Mouse (Mus musculus) kidney, embryonic 14.5 days (tissue): ENCODE results near the gene Lrig1. TPM values are rescaled to one million over a fixed set of nuclear protein-coding genes. Genes with fewer than 3 reads are reported as not detected.

Source experiments
- ATAC-seq: fragments of 200-750 bp; cut with Nextera tagmentation; 2 replicates; pipeline ENCODE4 v1.8.0; 2017; ENCODE audit warnings: moderate number of reproducible peaks, mild to moderate bottlenecking, moderate TSS enrichment, moderate library complexity; ENCODE audit not compliant: low FRiP score, low TSS enrichment
- H3K27ac ChIP-seq: fragments of 300-500 bp; sonication (generic); 2 replicates; pipeline ENCODE4 v1.5.1; 2014; ENCODE audit warnings: low read depth, mild to moderate bottlenecking, low read length, moderate library complexity, mixed read lengths
- H3K27me3 ChIP-seq: fragments of 300-500 bp; sonication (generic); 2 replicates; pipeline ENCODE4 v1.6.1; 2014; ENCODE audit warnings: mild to moderate bottlenecking, low read length; ENCODE audit not compliant: control insufficient read depth, insufficient read depth
- H3K36me3 ChIP-seq: fragments of 300-500 bp; sonication (generic); 2 replicates; pipeline ENCODE4 v1.6.1; 2014; ENCODE audit warnings: low read length, mixed read lengths; ENCODE audit not compliant: control insufficient read depth, insufficient read depth
- H3K4me1 ChIP-seq: fragments of 300-500 bp; sonication (generic); 2 replicates; pipeline ENCODE4 v1.6.1; 2014; ENCODE audit warnings: low read length, mixed read lengths; ENCODE audit not compliant: control insufficient read depth, insufficient read depth
- H3K4me2 ChIP-seq: fragments of 300-500 bp; sonication (generic); replicated peaks from 2 replicates; pipeline ENCODE4 v1.6.1; 2014; ENCODE audit warnings: low read depth, mild to moderate bottlenecking, low read length
- H3K4me3 ChIP-seq: fragments of 300-500 bp; sonication (generic); 2 replicates; pipeline ENCODE4 v1.5.1; 2014; ENCODE audit warnings: mild to moderate bottlenecking, low read length
- H3K9ac ChIP-seq: fragments of 300-500 bp; sonication (generic); 2 replicates; pipeline ENCODE4 v1.6.1; 2014; ENCODE audit warnings: low read depth, mild to moderate bottlenecking, low read length, moderate library complexity
- H3K9me3 ChIP-seq: fragments of 300-500 bp; sonication (generic); 2 replicates; pipeline ENCODE4 v1.6.1; 2016; ENCODE audit warnings: low read length; ENCODE audit not compliant: control insufficient read depth
- WGBS: fragments of 180-500 bp; shearing (Covaris S2); extraction: QIAGEN DNeasy Blood & Tissue Kit; methylation state at CpG from one replicate; pipeline ENCODE4 v1.1.7; 2014; 5-methylcytosine and 5-hydroxymethylcytosine counted together
- polyA plus RNA-seq: library from polyadenylated mRNA; unstranded; fragments of >200 nt; fragmentation: Nextera tagmentation; extraction: Ambion mirVana; gene quantifications from 2 replicates; pipeline ENCODE4 v1.2.1, GENCODE M21; 2014

Gene Lrig1
- polyA plus RNA-seq, 1 experiment from 2014 or later = 10.4 TPM

DNA sequence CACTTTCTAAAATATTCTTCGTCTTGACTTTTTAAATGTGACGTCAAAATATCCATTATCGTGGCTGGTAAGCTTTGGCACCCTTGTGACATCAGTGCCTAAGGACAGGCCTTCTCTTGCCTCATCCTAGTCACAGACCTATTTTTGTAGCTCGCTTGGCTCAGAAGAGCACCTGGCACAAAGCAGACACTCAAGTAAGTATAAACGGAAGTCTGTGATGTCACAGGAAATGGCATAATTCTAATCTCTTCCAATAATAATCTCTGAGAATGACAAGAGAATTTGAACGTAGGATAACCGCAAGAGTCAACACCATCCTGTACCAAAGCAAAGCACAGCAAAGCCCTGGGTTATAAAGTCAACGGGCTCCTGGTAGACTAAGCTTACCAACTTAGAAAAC, 38.6 kb downstream of the Lrig1 start:
- Histone ChIP-seq H3K4me1 (peaks cover 39% of the 10 kb centered on the region), H3K4me3 (no peak overlapping the region), H3K27me3 (no peaks in the 10 kb centered on the region), H3K36me3 (no peaks in the 10 kb centered on the region), H3K4me2 (no peak overlapping the region), H3K9me3 (no peaks in the 10 kb centered on the region), H3K9ac (no peak overlapping the region), H3K27ac (no peak overlapping the region)
- 88% methylated on average over 8 of the region's 8 CpGs for WGBS
- no peak for ATAC-seq

DNA sequence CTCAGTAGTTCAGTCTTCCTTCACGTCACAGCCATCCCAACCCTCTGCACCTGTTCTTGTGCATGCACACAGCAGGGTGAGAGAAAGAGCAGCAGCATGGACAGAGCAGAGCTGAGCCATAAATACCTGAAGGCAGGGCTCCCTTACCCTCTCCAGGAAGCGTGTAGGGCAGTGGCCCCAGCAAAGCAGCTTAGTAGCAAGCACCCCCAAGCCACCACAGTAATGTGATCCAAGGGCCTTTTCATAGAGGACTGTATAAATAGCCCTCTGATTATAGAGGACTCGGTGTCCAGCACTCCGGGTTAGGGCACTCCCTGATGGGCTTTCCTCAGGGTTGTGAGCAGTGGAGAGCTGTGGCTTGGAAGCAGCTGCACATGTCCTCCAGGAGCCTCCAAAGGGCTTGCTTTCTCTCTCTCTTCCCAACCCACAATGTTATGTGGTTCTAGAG, 40.0 kb downstream of the Lrig1 start:
- H3K9ac ChIP-seq = no peak overlapping the region
- H3K27ac ChIP-seq = no peak overlapping the region
- peaks cover 42% of the 10 kb centered on the region for H3K4me1 ChIP-seq
- H3K27me3 ChIP-seq = no peaks in the 10 kb centered on the region
- no peak overlapping the region for H3K4me3 ChIP-seq
- 35% methylated on average over 4 of the region's 4 CpGs for WGBS
- no peaks in the 10 kb centered on the region for H3K36me3 ChIP-seq
- no peaks in the 10 kb centered on the region for H3K9me3 ChIP-seq
- ATAC-seq = peak; percentile 28; the same call in 1 of the 2 replicates
- H3K4me2 ChIP-seq = no peak overlapping the region

DNA sequence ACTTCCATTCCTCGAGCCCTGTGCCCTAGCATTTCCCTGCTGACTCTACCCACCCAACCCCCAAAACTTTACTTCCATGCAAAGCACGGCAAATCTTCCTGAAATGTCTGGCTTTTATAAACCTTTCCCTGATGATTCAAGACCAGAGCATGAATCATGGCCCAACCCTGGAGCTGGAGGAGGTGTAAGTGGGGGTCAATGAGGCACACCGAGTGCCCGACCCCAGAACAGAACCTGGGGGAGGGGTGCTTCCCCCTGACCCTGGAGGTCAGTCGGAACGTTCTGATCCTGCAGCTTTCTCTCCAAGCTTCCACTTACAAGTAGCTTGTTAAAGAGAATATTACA, 41.9 kb downstream of the Lrig1 start:
- no peak overlapping the region; the same call in 1 of the 2 replicates for H3K4me2 ChIP-seq
- H3K27ac ChIP-seq = 0 out of 2 replicates have a peak overlapping the region, but pooled peaks have one; percentile 9
- no peak for ATAC-seq
- H3K9me3 ChIP-seq = no peaks in the 10 kb centered on the region
- no peaks in the 10 kb centered on the region for H3K27me3 ChIP-seq
- no peaks in the 10 kb centered on the region for H3K36me3 ChIP-seq
- no peak overlapping the region for H3K9ac ChIP-seq
- WGBS = 9% methylated on average over 6 of the region's 6 CpGs
- no peak overlapping the region for H3K4me3 ChIP-seq
- H3K4me1 ChIP-seq = peaks cover 37% of the 10 kb centered on the region

DNA sequence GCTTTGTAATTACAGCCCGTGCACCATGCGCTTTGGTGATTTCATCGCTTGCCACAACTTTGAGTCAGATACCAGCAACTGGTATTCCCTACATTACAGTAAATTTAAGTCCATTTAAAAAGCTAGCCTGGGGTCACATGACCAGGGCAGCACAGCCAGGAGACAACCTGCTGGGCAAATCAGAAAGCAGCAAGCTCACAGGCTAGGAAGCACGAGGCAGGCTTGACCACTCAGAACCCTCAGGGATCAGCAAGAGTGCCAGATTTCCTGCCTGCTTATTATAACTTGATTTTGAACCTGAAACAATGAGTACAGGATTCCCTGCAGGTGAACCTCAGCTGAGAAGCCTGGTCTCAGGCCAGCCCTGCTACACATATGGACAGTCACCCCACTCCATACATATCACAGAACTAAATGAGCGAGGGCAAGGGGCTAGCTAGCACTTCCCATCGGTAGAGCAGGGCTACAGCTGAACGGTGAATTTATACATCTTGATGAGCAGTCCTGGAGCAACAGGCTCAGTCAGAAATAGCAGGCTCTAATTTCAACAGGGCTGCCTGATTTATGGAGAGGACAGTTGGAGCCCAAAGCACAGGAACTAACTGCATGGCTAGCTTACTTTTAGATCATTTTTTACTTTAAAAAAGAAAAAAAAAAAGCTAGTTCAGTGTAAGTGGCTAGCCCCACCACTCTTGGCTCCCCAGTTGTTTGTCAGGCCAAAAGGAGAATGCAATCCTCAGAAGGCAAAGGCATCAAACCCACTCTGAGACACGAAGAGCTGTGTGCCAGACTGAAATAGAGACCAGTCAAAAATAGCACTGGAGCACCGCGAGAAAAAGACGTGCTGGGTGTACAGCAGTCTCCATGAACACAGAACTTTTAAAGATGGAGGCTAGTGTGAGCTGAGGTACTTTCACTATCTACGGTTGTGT, 42.5 kb downstream of the Lrig1 start:
- Histone ChIP-seq H3K9me3 (no peaks in the 10 kb centered on the region), H3K36me3 (no peaks in the 10 kb centered on the region), H3K9ac (no peak overlapping the region), H3K4me2 (no peak overlapping the region; the same call in 1 of the 2 replicates), H3K4me3 (no peak overlapping the region), H3K27me3 (no peaks in the 10 kb centered on the region), H3K27ac (0 out of 2 replicates have a peak overlapping the region, but pooled peaks have one; percentile 9), H3K4me1 (peaks cover 44% of the 10 kb centered on the region)
- ATAC-seq = peak; percentile 47
- 39% methylated on average over 12 of the region's 12 CpGs for WGBS

DNA sequence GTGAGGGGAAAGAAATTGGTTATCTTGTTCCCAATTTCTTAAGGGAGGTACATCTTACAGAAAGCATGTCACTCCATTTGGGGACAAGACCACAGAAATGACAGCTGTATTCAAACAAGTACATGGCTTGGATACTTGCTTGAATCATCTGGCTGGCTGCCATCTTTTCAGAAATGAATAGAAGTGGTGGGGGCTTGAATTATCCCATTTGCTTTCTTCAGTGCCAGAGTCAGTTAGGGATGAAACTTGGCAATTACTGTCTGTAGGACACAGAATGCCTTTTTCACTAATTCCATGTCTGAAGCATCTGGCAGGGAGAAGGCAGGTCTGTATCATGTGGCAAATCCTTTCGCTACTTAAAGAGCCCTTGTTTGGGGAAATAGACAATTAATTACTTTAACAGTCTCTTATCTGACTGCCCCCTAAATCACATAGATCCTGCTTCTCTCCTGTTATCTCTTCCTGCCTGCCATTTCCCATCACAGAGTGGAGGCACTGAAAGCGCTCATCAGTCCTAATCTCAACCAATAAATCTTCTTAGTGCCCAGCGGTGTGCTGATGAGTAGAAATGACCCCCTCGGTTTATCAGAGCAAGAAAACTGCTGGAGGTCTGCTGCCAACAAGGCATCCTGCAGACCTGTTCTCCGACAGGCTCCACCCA, 44.0 kb downstream of the Lrig1 start:
- ATAC-seq = no peak; the same call in 1 of the 2 replicates
- Histone ChIP-seq H3K4me2 (no peak overlapping the region), H3K4me3 (no peak overlapping the region), H3K9ac (no peak overlapping the region), H3K9me3 (no peaks in the 10 kb centered on the region), H3K4me1 (peaks cover 49% of the 10 kb centered on the region), H3K27ac (no peak overlapping the region), H3K36me3 (no peaks in the 10 kb centered on the region), H3K27me3 (no peaks in the 10 kb centered on the region)
- WGBS = 26% methylated on average over 5 of the region's 5 CpGs

DNA sequence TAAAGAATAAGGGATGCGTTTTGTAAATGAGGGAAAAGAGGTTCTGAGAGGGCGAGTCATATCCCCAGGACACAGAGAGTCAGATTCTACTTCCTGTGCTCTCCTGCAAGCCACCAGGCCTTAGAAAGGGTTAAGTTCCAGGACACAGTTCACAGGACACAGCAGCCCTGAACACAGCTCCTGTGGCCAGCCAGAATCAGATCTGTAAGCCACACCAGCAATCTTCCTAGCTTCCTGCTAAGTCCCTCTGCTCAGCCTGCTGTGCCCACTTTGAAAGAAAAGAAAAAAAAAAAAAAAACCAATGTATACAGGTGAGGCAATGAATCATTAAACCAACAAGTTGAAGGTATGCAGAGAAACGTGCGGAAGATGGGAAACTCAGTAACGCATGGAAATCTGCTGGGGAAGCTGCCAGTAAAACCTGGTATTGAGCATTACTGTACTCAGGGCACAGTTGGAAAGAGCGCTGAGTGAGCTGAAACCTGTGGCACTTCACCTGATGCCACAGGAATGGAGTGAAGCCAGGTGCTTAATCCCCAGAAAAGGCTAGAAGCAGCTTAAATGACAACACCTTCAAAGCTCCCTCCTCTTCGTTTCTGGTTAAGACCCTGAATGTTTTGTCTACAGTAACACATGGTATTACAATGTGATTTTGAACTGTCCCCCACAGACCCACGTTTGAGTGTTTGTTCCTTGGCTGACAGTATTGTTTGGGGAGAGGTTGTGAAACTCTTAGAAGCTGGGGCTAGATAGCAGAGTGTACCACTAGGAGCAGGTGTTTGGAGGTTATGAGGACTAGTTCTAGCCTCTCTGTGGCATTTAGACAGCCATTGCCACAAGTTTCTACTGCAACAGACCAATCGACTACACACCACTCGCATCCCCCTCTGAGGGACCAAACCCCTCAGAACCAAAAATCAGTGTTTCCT, 46.3 kb downstream of the Lrig1 start:
- 49% methylated on average over 10 of the region's 10 CpGs for WGBS
- ATAC-seq = peak; percentile 43; the same call in 1 of the 2 replicates
- H3K27ac ChIP-seq = no peak overlapping the region; the same call in 1 of the 2 replicates

DNA sequence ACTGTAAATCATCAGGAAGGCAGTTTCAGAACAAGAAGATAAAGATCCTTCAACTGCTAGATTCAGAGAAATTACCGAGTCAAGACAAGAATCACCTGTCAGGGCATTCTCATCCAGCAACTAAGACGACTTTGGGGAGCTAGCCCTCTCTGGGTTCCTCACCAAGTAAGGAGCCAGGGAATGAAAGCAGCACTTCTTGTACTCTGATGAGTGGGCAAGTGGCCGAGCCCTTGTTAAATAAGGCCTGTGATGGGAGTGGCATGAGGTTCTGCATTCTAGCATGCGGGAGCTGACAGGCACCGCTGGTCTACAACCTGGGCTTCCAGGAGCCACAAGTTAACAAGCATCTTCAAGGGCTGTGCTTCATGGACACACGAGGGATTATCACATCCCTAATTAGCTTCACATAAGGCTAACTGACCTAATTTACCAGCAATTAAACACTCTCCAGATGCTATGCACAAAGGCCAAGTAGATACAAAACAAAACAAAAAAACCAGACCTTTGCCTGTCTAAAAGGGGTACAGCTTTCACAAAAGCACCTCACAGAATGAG, 47.2 kb downstream of the Lrig1 start:
- no peak for ATAC-seq
- Histone ChIP-seq H3K27me3 (no peaks in the 10 kb centered on the region), H3K4me3 (no peak overlapping the region), H3K4me2 (no peak overlapping the region), H3K27ac (no peak overlapping the region), H3K4me1 (peaks cover 51% of the 10 kb centered on the region), H3K9ac (no peak overlapping the region), H3K36me3 (no peaks in the 10 kb centered on the region), H3K9me3 (no peaks in the 10 kb centered on the region)
- WGBS = 36% methylated on average over 6 of the region's 6 CpGs

More for the DNA sequence above, 46.3 kb downstream of the Lrig1 start:
- Histone ChIP-seq H3K4me1 (peaks cover 51% of the 10 kb centered on the region), H3K27me3 (no peaks in the 10 kb centered on the region), H3K4me3 (no peak overlapping the region), H3K9ac (no peak overlapping the region), H3K4me2 (no peak overlapping the region), H3K9me3 (no peaks in the 10 kb centered on the region), H3K36me3 (no peaks in the 10 kb centered on the region)

DNA sequence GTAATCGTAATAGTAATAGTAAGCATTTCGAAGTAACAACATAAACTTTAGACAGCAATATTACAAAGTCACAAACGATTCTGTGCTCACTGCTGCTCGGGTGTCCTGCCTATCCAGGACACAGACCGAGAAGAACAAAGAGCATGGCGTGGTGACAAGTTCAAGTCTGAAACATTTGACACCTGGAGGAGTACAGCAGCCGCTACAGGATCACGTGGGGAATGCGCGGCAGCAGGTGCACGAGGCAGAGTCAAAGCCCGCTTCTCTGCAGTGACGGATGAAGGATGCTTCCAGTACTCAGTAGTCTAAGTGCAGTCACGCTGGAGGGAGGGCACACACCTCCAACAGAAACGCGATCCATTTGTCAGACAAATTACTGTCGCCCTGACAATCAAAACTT, 48.4 kb downstream of the Lrig1 start:
- ATAC-seq = no peak
- Histone ChIP-seq H3K27me3 (no peaks in the 10 kb centered on the region), H3K4me1 (peaks cover 45% of the 10 kb centered on the region), H3K9me3 (no peaks in the 10 kb centered on the region), H3K4me2 (no peak overlapping the region), H3K4me3 (no peak overlapping the region), H3K27ac (no peak overlapping the region), H3K9ac (no peak overlapping the region), H3K36me3 (no peaks in the 10 kb centered on the region)
- 70% methylated on average over 17 of the region's 17 CpGs for WGBS
